Mouse (Mus musculus): ENCODE measurements at regions not wholly inside any gene's neighbourhood (a gene's known extent, or its start where the extent isn't known, plus 50 kb on each side); places are given as distances from the start of the nearest gene placed in this dataset.

- WGBS: 62% methylated on average over 3 of the region's 3 CpGs
- no peak for TF ChIP-seq CTCF (IDR thresholded peaks at IDR 0.05; ENCODE audit: low read depth)
- no peak overlapping the region for H3K9ac ChIP-seq (ENCODE audit: low read depth, low read length)
- no peaks in the 10 kb centered on the region for H3K9me3 ChIP-seq (ENCODE audit: control insufficient read depth)
- ATAC-seq: no peak
- H3K36me3 ChIP-seq (ENCODE audit: control insufficient read depth, insufficient read depth): no peaks in the 10 kb centered on the region
- no peaks in the 10 kb centered on the region for H3K27me3 ChIP-seq (replicated peaks; ENCODE audit: control insufficient read depth, insufficient read depth, low read length)
- no peak overlapping the region for H3K4me3 ChIP-seq (ENCODE audit: low read depth, low read length)
- H3K4me2 ChIP-seq (replicated peaks; ENCODE audit: low read depth): no peak overlapping the region
- H3K27ac ChIP-seq (ENCODE audit: low read depth, low read length): no peak overlapping the region
- no peaks in the 10 kb centered on the region for H3K4me1 ChIP-seq (replicated peaks; ENCODE audit: control insufficient read depth, insufficient read depth, low read length)
Observed at GRCm38 (mm10) chr9:84673327-84673726, 639.2 kb upstream of the Gm11114 start.

GRCm38 (mm10) chr9:84678416-84678815 lies 634.2 kb upstream of the Gm11114 start:
- H3K4me3 ChIP-seq (ENCODE audit: low read depth, low read length): no peak overlapping the region
- no peak for ATAC-seq
- H3K9me3 ChIP-seq (ENCODE audit: control insufficient read depth): no peaks in the 10 kb centered on the region
- H3K27me3 ChIP-seq (replicated peaks; ENCODE audit: control insufficient read depth, insufficient read depth, low read length): no peaks in the 10 kb centered on the region
- no peak overlapping the region for H3K4me2 ChIP-seq (replicated peaks; ENCODE audit: low read depth)
- no peaks in the 10 kb centered on the region for H3K36me3 ChIP-seq (ENCODE audit: control insufficient read depth, insufficient read depth)
- H3K9ac ChIP-seq (ENCODE audit: low read depth, low read length): no peak overlapping the region
- no peak overlapping the region for H3K27ac ChIP-seq (ENCODE audit: low read depth, low read length)
- H3K4me1 ChIP-seq (replicated peaks; ENCODE audit: control insufficient read depth, insufficient read depth, low read length): no peaks in the 10 kb centered on the region
- TF ChIP-seq CTCF (IDR thresholded peaks at IDR 0.05; ENCODE audit: low read depth): no peak
- WGBS: 95% methylated on average over 1 of the region's 1 CpGs

- Histone ChIP-seq H3K4me1 (replicated peaks; ENCODE audit: control insufficient read depth, insufficient read depth, low read length) (no peaks in the 10 kb centered on the region), H3K4me2 (replicated peaks; ENCODE audit: low read depth) (no peak overlapping the region), H3K4me3 (ENCODE audit: low read depth, low read length) (no peak overlapping the region), H3K27me3 (replicated peaks; ENCODE audit: control insufficient read depth, insufficient read depth, low read length) (no peaks in the 10 kb centered on the region), H3K9ac (ENCODE audit: low read depth, low read length) (no peak overlapping the region), H3K27ac (ENCODE audit: low read depth, low read length) (no peak overlapping the region), H3K36me3 (ENCODE audit: control insufficient read depth, insufficient read depth) (no peaks in the 10 kb centered on the region), H3K9me3 (ENCODE audit: control insufficient read depth) (no peaks in the 10 kb centered on the region)
- TF ChIP-seq CTCF (IDR thresholded peaks at IDR 0.05; ENCODE audit: low read depth): no peak
- 75% methylated on average over 3 of the region's 3 CpGs for WGBS
- ATAC-seq: no peak
Observed at GRCm38 (mm10) chr9:84718615-84719191, 593.9 kb upstream of the Gm11114 start.

GRCm38 (mm10) chr9:84719396-84719795 lies 593.2 kb upstream of the Gm11114 start:
- no peaks in the 10 kb centered on the region for H3K9me3 ChIP-seq (ENCODE audit: control insufficient read depth)
- H3K4me1 ChIP-seq (replicated peaks; ENCODE audit: control insufficient read depth, insufficient read depth, low read length): no peaks in the 10 kb centered on the region
- no peak overlapping the region for H3K4me3 ChIP-seq (ENCODE audit: low read depth, low read length)
- no peak overlapping the region for H3K4me2 ChIP-seq (replicated peaks; ENCODE audit: low read depth)
- WGBS: 68% methylated on average over 3 of the region's 3 CpGs
- no peaks in the 10 kb centered on the region for H3K36me3 ChIP-seq (ENCODE audit: control insufficient read depth, insufficient read depth)
- no peaks in the 10 kb centered on the region for H3K27me3 ChIP-seq (replicated peaks; ENCODE audit: control insufficient read depth, insufficient read depth, low read length)
- no peak overlapping the region for H3K27ac ChIP-seq (ENCODE audit: low read depth, low read length)
- no peak for ATAC-seq
- H3K9ac ChIP-seq (ENCODE audit: low read depth, low read length): no peak overlapping the region
- no peak for TF ChIP-seq CTCF (IDR thresholded peaks at IDR 0.05; ENCODE audit: low read depth)

GRCm38 (mm10) chr9:84720454-84720853 lies 592.1 kb upstream of the Gm11114 start:
- 83% methylated on average over 2 of the region's 2 CpGs for WGBS

GRCm38 (mm10) chr9:84739266-84739665 lies 573.3 kb upstream of the Gm11114 start:
- H3K36me3 ChIP-seq (ENCODE audit: control insufficient read depth, insufficient read depth): no peaks in the 10 kb centered on the region
- no peaks in the 10 kb centered on the region for H3K4me1 ChIP-seq (replicated peaks; ENCODE audit: control insufficient read depth, insufficient read depth, low read length)
- H3K9ac ChIP-seq (ENCODE audit: low read depth, low read length): no peak overlapping the region
- no peaks in the 10 kb centered on the region for H3K9me3 ChIP-seq (ENCODE audit: control insufficient read depth)
- no peak overlapping the region for H3K4me3 ChIP-seq (ENCODE audit: low read depth, low read length)
- 70% methylated on average over 2 of the region's 2 CpGs for WGBS
- ATAC-seq: no peak
- H3K27ac ChIP-seq (ENCODE audit: low read depth, low read length): no peak overlapping the region
- no peak overlapping the region for H3K4me2 ChIP-seq (replicated peaks; ENCODE audit: low read depth)
- no peaks in the 10 kb centered on the region for H3K27me3 ChIP-seq (replicated peaks; ENCODE audit: control insufficient read depth, insufficient read depth, low read length)
- no peak for TF ChIP-seq CTCF (IDR thresholded peaks at IDR 0.05; ENCODE audit: low read depth)

More at GRCm38 (mm10) chr9:84720454-84720853, 592.1 kb upstream of the Gm11114 start:
- H3K27ac ChIP-seq (ENCODE audit: low read depth, low read length): no peak overlapping the region
- no peak overlapping the region for H3K4me3 ChIP-seq (ENCODE audit: low read depth, low read length)
- no peaks in the 10 kb centered on the region for H3K27me3 ChIP-seq (replicated peaks; ENCODE audit: control insufficient read depth, insufficient read depth, low read length)
- no peak for ATAC-seq
- no peaks in the 10 kb centered on the region for H3K9me3 ChIP-seq (ENCODE audit: control insufficient read depth)
- H3K9ac ChIP-seq (ENCODE audit: low read depth, low read length): no peak overlapping the region
- H3K4me1 ChIP-seq (replicated peaks; ENCODE audit: control insufficient read depth, insufficient read depth, low read length): no peaks in the 10 kb centered on the region
- H3K36me3 ChIP-seq (ENCODE audit: control insufficient read depth, insufficient read depth): no peaks in the 10 kb centered on the region
- TF ChIP-seq CTCF (IDR thresholded peaks at IDR 0.05; ENCODE audit: low read depth): no peak
- H3K4me2 ChIP-seq (replicated peaks; ENCODE audit: low read depth): no peak overlapping the region

- no peak for ATAC-seq
Observed at GRCm38 (mm10) chr9:84740336-84740735, 572.2 kb upstream of the Gm11114 start.

More at GRCm38 (mm10) chr9:84740336-84740735, 572.2 kb upstream of the Gm11114 start:
- 59% methylated on average over 2 of the region's 2 CpGs for WGBS
- H3K27ac ChIP-seq (ENCODE audit: low read depth, low read length): no peak overlapping the region
- H3K9ac ChIP-seq (ENCODE audit: low read depth, low read length): no peak overlapping the region
- no peak for TF ChIP-seq CTCF (IDR thresholded peaks at IDR 0.05; ENCODE audit: low read depth)
- no peak overlapping the region for H3K4me2 ChIP-seq (replicated peaks; ENCODE audit: low read depth)
- H3K4me1 ChIP-seq (replicated peaks; ENCODE audit: control insufficient read depth, insufficient read depth, low read length): no peaks in the 10 kb centered on the region
- no peaks in the 10 kb centered on the region for H3K9me3 ChIP-seq (ENCODE audit: control insufficient read depth)
- H3K36me3 ChIP-seq (ENCODE audit: control insufficient read depth, insufficient read depth): no peaks in the 10 kb centered on the region
- H3K27me3 ChIP-seq (replicated peaks; ENCODE audit: control insufficient read depth, insufficient read depth, low read length): no peaks in the 10 kb centered on the region
- H3K4me3 ChIP-seq (ENCODE audit: low read depth, low read length): no peak overlapping the region

Data from intestine, postnatal 0 days (tissue).